Mouse (Mus musculus) olfactory bulb, adult 2 months (tissue): ENCODE data around the gene Dhx37. TPM values are rescaled to one million over a fixed set of nuclear protein-coding genes. Genes with fewer than 3 reads are reported as not detected.

Source experiments
- H3K27ac ChIP-seq: fragments of 200-500 bp; 2 replicates; pipeline ENCODE4 v1.5.1; 2012; ENCODE audit warnings: low read depth, low read length; ENCODE audit not compliant: insufficient read depth
- H3K4me1 ChIP-seq: fragments of 200-500 bp; 2 replicates; pipeline ENCODE4 v1.6.1; 2012; ENCODE audit warnings: low read length; ENCODE audit not compliant: control insufficient read depth, insufficient read depth
- H3K4me3 ChIP-seq: fragments of 200-500 bp; 2 replicates; pipeline ENCODE4 v1.5.1; 2012; ENCODE audit warnings: mild to moderate bottlenecking, low read depth, low read length, moderate library complexity; ENCODE audit not compliant: insufficient read depth
- CTCF ChIP-seq: fragments of 200-500 bp; IDR thresholded peaks from 2 replicates; pipeline ENCODE4 v1.5.1; 2012; ENCODE audit warnings: low read depth, mild to moderate bottlenecking, low read length, moderate library complexity; ENCODE audit not compliant: insufficient read depth
- POLR2A ChIP-seq: fragments of 200-500 bp; IDR thresholded peaks from 2 replicates; pipeline ENCODE4 v1.6.1; 2012; ENCODE audit warnings: mild to moderate bottlenecking, low read depth, low read length, moderate library complexity; ENCODE audit not compliant: insufficient read depth
- WGBS: fragments of 180-500 bp; shearing (Covaris S2); methylation state at CpG from one replicate; pipeline ENCODE4 v1.1.7; 2018; 5-methylcytosine and 5-hydroxymethylcytosine counted together
- polyA plus RNA-seq: library from polyadenylated mRNA; stranded (reverse); fragments of >200 nt; gene quantifications from 2 replicates; pipeline ENCODE4 v1.2.4, GENCODE M21; 2012; ENCODE audit warnings: low replicate concordance; ENCODE audit not compliant: missing spikeins, insufficient read depth, insufficient read length

Dhx37 gene
- not detected in 2 replicates for polyA plus RNA-seq

GRCm38 (mm10) chr5:125433793-125434337 lies at the start of gene Dhx37:
TSS of gene Dhx37 (minus strand) at chr5:125434121.
- Histone ChIP-seq H3K4me1 (peaks cover 3% of the 10 kb centered on the region; the same call in 1 of the 2 replicates), H3K4me3 (peak within 1 kb of the TSS; percentile 87), H3K27ac (no peak within 1 kb of the TSS)
- TF ChIP-seq POLR2A (peak; percentile 84), CTCF (no peak)
- under 1% methylated on average over 46 of the region's 46 CpGs for WGBS

- TF ChIP-seq CTCF: no peak
- TF ChIP-seq POLR2A: no peak
- Histone ChIP-seq H3K4me1 (peaks cover 6% of the 10 kb centered on the region), H3K4me3 (no peak overlapping the region), H3K27ac (no peak overlapping the region)
- WGBS: 95% methylated on average over 7 of the region's 7 CpGs
Observed at GRCm38 (mm10) chr5:125482474-125482873, 48.6 kb upstream of the Dhx37 start.

- TF ChIP-seq POLR2A (no peak), CTCF (no peak)
- H3K4me1 ChIP-seq: peaks cover 16% of the 10 kb centered on the region
- H3K27ac ChIP-seq: no peak overlapping the region
- 82% methylated on average over 11 of the region's 11 CpGs for WGBS
- no peak overlapping the region for H3K4me3 ChIP-seq
Observed at GRCm38 (mm10) chr5:125480434-125481231, 46.7 kb upstream of the Dhx37 start.

- no peak overlapping the region for H3K4me3 ChIP-seq
- 95% methylated on average over 3 of the region's 3 CpGs for WGBS
- H3K27ac ChIP-seq: no peak overlapping the region
- no peak for TF ChIP-seq POLR2A
- TF ChIP-seq CTCF: no peak
- peaks cover 16% of the 10 kb centered on the region for H3K4me1 ChIP-seq
Observed at GRCm38 (mm10) chr5:125479376-125479775, 45.5 kb upstream of the Dhx37 start.

GRCm38 (mm10) chr5:125478037-125478436 lies 44.1 kb upstream of the Dhx37 start:
- whole genome bisulfite sequencing: 84% methylated on average over 7 of the region's 7 CpGs
- Histone ChIP-seq H3K27ac (no peak overlapping the region), H3K4me3 (no peak overlapping the region), H3K4me1 (peaks cover 16% of the 10 kb centered on the region)
- TF ChIP-seq POLR2A: no peak
- no peak for TF ChIP-seq CTCF

- Histone ChIP-seq H3K27ac (no peak overlapping the region), H3K4me3 (no peak overlapping the region), H3K4me1 (peaks cover 16% of the 10 kb centered on the region)
- WGBS: 77% methylated on average over 7 of the region's 7 CpGs
- TF ChIP-seq POLR2A (no peak), CTCF (no peak)
Observed at GRCm38 (mm10) chr5:125477533-125477932, 43.6 kb upstream of the Dhx37 start.

GRCm38 (mm10) chr5:125476799-125477198 lies 42.9 kb upstream of the Dhx37 start:
- H3K27ac ChIP-seq: no peak overlapping the region
- H3K4me1 ChIP-seq: peaks cover 16% of the 10 kb centered on the region
- WGBS: 47% methylated on average over 7 of the region's 7 CpGs
- H3K4me3 ChIP-seq: peak overlapping the region; percentile 62
- TF ChIP-seq POLR2A (no peak), CTCF (no peak)

- Histone ChIP-seq H3K27ac (no peak overlapping the region), H3K4me3 (peak overlapping the region; percentile 62), H3K4me1 (peaks cover 16% of the 10 kb centered on the region)
- TF ChIP-seq CTCF: no peak
- TF ChIP-seq POLR2A: no peak
- WGBS: 5% methylated on average over 5 of the region's 5 CpGs
Observed at GRCm38 (mm10) chr5:125476286-125476625, 42.3 kb upstream of the Dhx37 start.

- H3K27ac ChIP-seq: no peak within 1 kb of the TSS
- H3K4me3 ChIP-seq: peak within 1 kb of the TSS; percentile 62
- TF ChIP-seq CTCF: no peak
- TF ChIP-seq POLR2A: peak; percentile 86
- under 1% methylated on average over 59 of the region's 60 CpGs for WGBS
- peaks cover 16% of the 10 kb centered on the region for H3K4me1 ChIP-seq
Observed at GRCm38 (mm10) chr5:125475601-125476285, 41.8 kb upstream of the Dhx37 start, which contains the start of gene Aacs. TSS of gene Aacs (plus strand) at chr5:125475814.
